Mouse (Mus musculus): Measurements from ENCODE around the gene Manbal. TPM values are rescaled to one million over a fixed set of nuclear protein-coding genes. Genes with fewer than 3 reads are reported as not detected.

Manbal gene
- polyA plus RNA-seq, 1 experiment from 2014 or later: 21.8 TPM

- WGBS (ENCODE audit: insufficient replicate concordance): 58% methylated on average over 7 of the region's 7 CpGs
These were observed 45.1 kb downstream of the Manbal start for GRCm38 (mm10) chr2:157412497-157412896.

DNA sequence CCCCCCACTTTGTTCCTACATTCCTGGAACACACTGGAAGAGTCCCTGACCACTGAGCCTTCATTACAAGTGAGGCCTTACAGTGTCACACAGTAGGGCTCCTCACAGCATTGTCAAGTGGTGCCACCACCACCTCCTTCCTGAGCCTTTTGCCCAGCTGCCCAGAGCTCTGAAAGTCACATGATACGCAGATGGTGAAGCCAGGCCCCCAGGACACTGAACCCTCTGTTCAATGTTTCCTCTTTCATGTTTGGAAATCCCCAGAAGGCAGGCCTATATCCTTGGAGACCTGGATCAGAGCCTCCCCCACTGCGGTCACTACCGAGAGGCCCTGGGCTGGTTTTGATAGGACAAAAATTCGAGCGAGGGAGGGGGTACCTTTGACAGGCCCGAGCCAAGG lies 49.8 kb downstream of the Manbal start:
- Histone ChIP-seq H3K4me1 (replicated peaks) (no peaks in the 10 kb centered on the region), H3K4me2 (no peak overlapping the region), H3K9me3 (replicated peaks) (no peaks in the 10 kb centered on the region), H3K36me3 (replicated peaks) (no peaks in the 10 kb centered on the region), H3K9ac (no peak overlapping the region), H3K4me3 (replicated peaks) (no peak overlapping the region), H3K27me3 (no peaks in the 10 kb centered on the region; the same call in 1 of the 2 replicates), H3K27ac (replicated peaks) (no peak overlapping the region)
- no peak for ATAC-seq (ENCODE audit: insufficient read depth)
- 55% methylated on average over 6 of the region's 6 CpGs for WGBS (ENCODE audit: insufficient replicate concordance)

More at GRCm38 (mm10) chr2:157412497-157412896, 45.1 kb downstream of the Manbal start:
- Histone ChIP-seq H3K27ac (replicated peaks) (no peak overlapping the region), H3K27me3 (no peaks in the 10 kb centered on the region), H3K4me2 (no peak overlapping the region), H3K9me3 (replicated peaks) (no peaks in the 10 kb centered on the region), H3K9ac (no peak overlapping the region), H3K36me3 (replicated peaks) (no peaks in the 10 kb centered on the region), H3K4me1 (replicated peaks) (no peaks in the 10 kb centered on the region), H3K4me3 (replicated peaks) (no peak overlapping the region)
- no peak for ATAC-seq (ENCODE audit: insufficient read depth)

- Histone ChIP-seq H3K4me3 (replicated peaks) (no peak within 1 kb of the TSS), H3K9ac (no peak within 1 kb of the TSS), H3K4me2 (no peak within 1 kb of the TSS), H3K27me3 (peaks cover 6% of the 10 kb centered on the region), H3K27ac (replicated peaks) (no peak within 1 kb of the TSS), H3K9me3 (replicated peaks) (no peaks in the 10 kb centered on the region), H3K36me3 (replicated peaks) (no peaks in the 10 kb centered on the region), H3K4me1 (replicated peaks) (peaks cover 7% of the 10 kb centered on the region; the same call in 1 of the 2 replicates)
- no peak for ATAC-seq (ENCODE audit: insufficient read depth)
- 35% methylated on average over 13 of the region's 13 CpGs for whole genome bisulfite sequencing (ENCODE audit: insufficient replicate concordance)
These were observed 50.8 kb downstream of the Manbal start, which contains the start of gene Src for GRCm38 (mm10) chr2:157418206-157418605. Gene Src, plus strand, starts transcription at chr2:157418444.

- Histone ChIP-seq H3K36me3 (replicated peaks) (no peaks in the 10 kb centered on the region), H3K9ac (no peak overlapping the region), H3K9me3 (replicated peaks) (no peaks in the 10 kb centered on the region), H3K27me3 (peaks cover 11% of the 10 kb centered on the region), H3K27ac (replicated peaks) (no peak overlapping the region), H3K4me1 (replicated peaks) (peaks cover 11% of the 10 kb centered on the region), H3K4me3 (replicated peaks) (no peak overlapping the region), H3K4me2 (no peak overlapping the region)
- ATAC-seq (ENCODE audit: insufficient read depth): no peak
- 6% methylated on average over 7 of the region's 7 CpGs for WGBS (ENCODE audit: insufficient replicate concordance)
These were observed 51.2 kb downstream of the Manbal start for GRCm38 (mm10) chr2:157418609-157419071.

GRCm38 (mm10) chr2:157419506-157419905 lies 52.1 kb downstream of the Manbal start:
- Histone ChIP-seq H3K36me3 (replicated peaks) (no peaks in the 10 kb centered on the region), H3K4me1 (replicated peaks) (peaks cover 14% of the 10 kb centered on the region), H3K4me3 (replicated peaks) (no peak overlapping the region), H3K27me3 (peaks cover 19% of the 10 kb centered on the region), H3K4me2 (no peak overlapping the region), H3K9me3 (replicated peaks) (no peaks in the 10 kb centered on the region), H3K9ac (no peak overlapping the region), H3K27ac (replicated peaks) (no peak overlapping the region)
- no peak for ATAC-seq (ENCODE audit: insufficient read depth)

- Histone ChIP-seq H3K4me2 (no peak overlapping the region), H3K27ac (replicated peaks) (no peak overlapping the region), H3K9ac (no peak overlapping the region), H3K4me3 (replicated peaks) (no peak overlapping the region), H3K9me3 (replicated peaks) (no peaks in the 10 kb centered on the region), H3K27me3 (peaks cover 28% of the 10 kb centered on the region), H3K4me1 (replicated peaks) (peaks cover 14% of the 10 kb centered on the region), H3K36me3 (replicated peaks) (no peaks in the 10 kb centered on the region)
- WGBS (ENCODE audit: insufficient replicate concordance): 75% methylated on average over 4 of the region's 4 CpGs
- no peak for ATAC-seq (ENCODE audit: insufficient read depth)
These were observed 53.0 kb downstream of the Manbal start for GRCm38 (mm10) chr2:157420404-157420803.

GRCm38 (mm10) chr2:157422062-157422655 lies 54.8 kb downstream of the Manbal start:
- WGBS (ENCODE audit: insufficient replicate concordance): 52% methylated on average over 11 of the region's 11 CpGs
- H3K4me2 ChIP-seq: no peak overlapping the region
- ATAC-seq (ENCODE audit: insufficient read depth): 0 out of 2 replicates have a peak, but pooled peaks have one; percentile 20
- H3K9ac ChIP-seq: no peak overlapping the region
- H3K4me1 ChIP-seq (replicated peaks): peaks cover 14% of the 10 kb centered on the region
- H3K36me3 ChIP-seq (replicated peaks): no peaks in the 10 kb centered on the region
- H3K27ac ChIP-seq (replicated peaks): no peak overlapping the region
- no peak overlapping the region for H3K4me3 ChIP-seq (replicated peaks)
- peaks cover 30% of the 10 kb centered on the region for H3K27me3 ChIP-seq
- H3K9me3 ChIP-seq (replicated peaks): no peaks in the 10 kb centered on the region

DNA sequence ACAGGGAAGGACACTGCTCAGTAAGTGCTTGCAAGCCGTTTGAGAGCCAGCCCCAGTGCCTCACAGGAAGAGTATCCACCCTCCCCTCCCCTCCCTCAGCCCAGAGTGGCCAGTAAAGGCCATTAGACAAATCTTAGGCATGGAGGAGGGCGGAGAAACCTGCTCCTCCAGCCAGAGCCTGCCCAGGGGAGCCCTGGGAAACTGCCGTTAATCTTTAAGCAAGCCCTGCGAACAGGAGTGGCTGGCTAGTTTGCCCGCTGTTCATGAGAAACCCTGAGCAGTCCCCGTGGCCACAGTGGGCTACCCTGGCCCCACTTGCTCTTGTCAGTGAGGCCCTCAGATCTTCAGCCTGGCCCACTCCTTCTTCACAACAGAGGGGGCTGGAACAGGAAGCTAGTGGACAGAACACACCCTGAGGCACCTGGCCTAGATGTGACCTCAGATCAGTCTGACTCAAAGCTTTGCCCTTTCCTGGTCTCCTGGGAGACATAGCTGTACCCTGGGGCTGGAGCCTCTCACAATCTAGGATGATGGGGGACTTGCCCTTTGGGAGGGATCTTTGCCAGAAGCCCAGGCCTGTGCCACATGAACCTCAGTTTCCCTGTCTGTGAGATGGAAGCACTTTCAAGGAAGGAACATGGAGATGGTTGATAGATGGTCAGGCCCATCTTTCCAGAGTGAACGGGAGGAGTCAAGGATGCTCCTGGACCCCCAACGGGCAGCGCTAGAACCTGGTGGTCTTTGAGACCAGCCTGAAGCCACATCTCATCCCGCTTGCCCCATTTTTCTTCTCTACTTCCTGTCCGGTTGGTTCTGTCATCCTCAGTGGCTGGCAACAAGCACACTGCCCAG lies 55.7 kb downstream of the Manbal start:
- Histone ChIP-seq H3K27me3 (peaks cover 30% of the 10 kb centered on the region), H3K4me3 (replicated peaks) (no peak overlapping the region), H3K27ac (replicated peaks) (no peak overlapping the region), H3K36me3 (replicated peaks) (no peaks in the 10 kb centered on the region), H3K4me2 (peak overlapping the region; percentile 66; the same call in 1 of the 2 replicates), H3K4me1 (replicated peaks) (peaks cover 14% of the 10 kb centered on the region), H3K9me3 (replicated peaks) (no peaks in the 10 kb centered on the region), H3K9ac (no peak overlapping the region)
- peak; percentile 32; the same call in 1 of the 2 replicates for ATAC-seq (ENCODE audit: insufficient read depth)
- WGBS (ENCODE audit: insufficient replicate concordance): 50% methylated on average over 11 of the region's 11 CpGs

DNA sequence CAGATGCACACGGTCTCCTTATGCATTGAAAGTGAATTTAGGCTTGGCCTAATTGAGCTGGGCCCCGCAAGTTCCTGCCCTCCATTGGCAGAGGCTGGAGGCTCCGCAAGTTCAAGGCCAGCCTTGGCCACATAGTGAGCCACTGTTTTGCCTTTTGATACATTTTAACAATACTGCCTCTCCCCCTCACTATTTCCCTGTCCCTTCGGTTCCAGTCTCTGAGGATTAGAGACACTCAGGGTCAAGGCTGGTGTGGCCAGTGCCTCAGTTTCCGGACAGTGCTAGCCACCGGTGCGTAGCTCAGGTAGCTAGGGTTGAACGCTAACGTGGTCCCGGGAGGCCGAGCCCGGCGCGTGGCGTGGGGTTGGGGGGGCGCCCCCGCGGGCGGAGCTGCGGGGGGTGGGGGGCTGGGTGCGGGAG lies 56.3 kb downstream of the Manbal start:
- 8% methylated on average over 21 of the region's 21 CpGs for WGBS (ENCODE audit: insufficient replicate concordance)

GRCm38 (mm10) chr2:157424126-157424903 lies 56.9 kb downstream of the Manbal start:
- Histone ChIP-seq H3K9ac (peak overlapping the region; percentile 50), H3K36me3 (replicated peaks) (no peaks in the 10 kb centered on the region), H3K4me1 (replicated peaks) (peaks cover 14% of the 10 kb centered on the region), H3K27ac (replicated peaks) (peak overlapping the region; percentile 53), H3K4me2 (peak overlapping the region; percentile 66), H3K27me3 (peaks cover 30% of the 10 kb centered on the region), H3K9me3 (replicated peaks) (no peaks in the 10 kb centered on the region), H3K4me3 (replicated peaks) (peak overlapping the region; percentile 59)
- 4% methylated on average over 67 of the region's 98 CpGs for WGBS (ENCODE audit: insufficient replicate concordance)
- ATAC-seq (ENCODE audit: insufficient read depth): no peak

More for the DNA sequence above, 56.3 kb downstream of the Manbal start:
- H3K4me3 ChIP-seq (replicated peaks): peak overlapping the region; percentile 59
- peaks cover 14% of the 10 kb centered on the region for H3K4me1 ChIP-seq (replicated peaks)
- H3K27me3 ChIP-seq: peaks cover 30% of the 10 kb centered on the region
- no peaks in the 10 kb centered on the region for H3K36me3 ChIP-seq (replicated peaks)
- no peak for ATAC-seq (ENCODE audit: insufficient read depth)
- H3K9ac ChIP-seq: peak overlapping the region; percentile 50
- no peaks in the 10 kb centered on the region for H3K9me3 ChIP-seq (replicated peaks)
- peak overlapping the region; percentile 66 for H3K4me2 ChIP-seq
- H3K27ac ChIP-seq (replicated peaks): no peak overlapping the region
